Mouse (Mus musculus) embryonic facial prominence, embryonic 12.5 days (tissue): ENCODE data around the gene Cobll1. TPM values are rescaled to one million over a fixed set of nuclear protein-coding genes. Genes with fewer than 3 reads are reported as not detected.

Experiments used
- ATAC-seq: fragments of 200-750 bp; cut with Nextera tagmentation; 2 replicates; pipeline ENCODE4 v1.8.0; 2017; ENCODE audit not compliant: insufficient number of reproducible peaks, insufficient read depth, low FRiP score, low TSS enrichment
- H3K27ac ChIP-seq: fragments of 300-500 bp; sonication (generic); 2 replicates; pipeline ENCODE4 v1.5.1; 2016; ENCODE audit warnings: mild to moderate bottlenecking
- H3K27me3 ChIP-seq: fragments of 300-500 bp; sonication (generic); 2 replicates; pipeline ENCODE4 v1.6.1; 2016; ENCODE audit warnings: mild to moderate bottlenecking, moderate library complexity
- H3K36me3 ChIP-seq: fragments of 300-500 bp; sonication (generic); 2 replicates; pipeline ENCODE4 v1.6.1; 2016; ENCODE audit warnings: mild to moderate bottlenecking
- H3K4me1 ChIP-seq: fragments of 300-500 bp; sonication (generic); 2 replicates; pipeline ENCODE4 v1.6.1; 2016
- H3K4me2 ChIP-seq: fragments of 300-500 bp; sonication (generic); replicated peaks from 2 replicates; pipeline ENCODE4 v1.6.1; 2016; ENCODE audit warnings: mild to moderate bottlenecking, moderate library complexity
- H3K4me3 ChIP-seq: fragments of 300-500 bp; sonication (generic); 2 replicates; pipeline ENCODE4 v1.5.1; 2016; ENCODE audit warnings: mild to moderate bottlenecking
- H3K9ac ChIP-seq: fragments of 300-500 bp; sonication (generic); 2 replicates; pipeline ENCODE4 v1.6.1; 2016; ENCODE audit warnings: mild to moderate bottlenecking, moderate library complexity
- H3K9me3 ChIP-seq: fragments of 300-500 bp; sonication (generic); 2 replicates; pipeline ENCODE4 v1.6.1; 2016; ENCODE audit warnings: mild to moderate bottlenecking, moderate library complexity
- WGBS: fragments of 180-500 bp; shearing (Covaris S2); methylation state at CpG from one replicate; pipeline ENCODE4 v1.1.7; 2016; 5-methylcytosine and 5-hydroxymethylcytosine counted together
- polyA plus RNA-seq: library from polyadenylated mRNA; unstranded; fragments of >200 nt; fragmentation: Nextera tagmentation; extraction: Ambion mirVana; gene quantifications from 2 replicates; pipeline ENCODE4 v1.2.1, GENCODE M21; 2016

The Cobll1 gene
- polyA plus RNA-seq, 1 experiment from 2014 or later = 3.3 TPM

DNA sequence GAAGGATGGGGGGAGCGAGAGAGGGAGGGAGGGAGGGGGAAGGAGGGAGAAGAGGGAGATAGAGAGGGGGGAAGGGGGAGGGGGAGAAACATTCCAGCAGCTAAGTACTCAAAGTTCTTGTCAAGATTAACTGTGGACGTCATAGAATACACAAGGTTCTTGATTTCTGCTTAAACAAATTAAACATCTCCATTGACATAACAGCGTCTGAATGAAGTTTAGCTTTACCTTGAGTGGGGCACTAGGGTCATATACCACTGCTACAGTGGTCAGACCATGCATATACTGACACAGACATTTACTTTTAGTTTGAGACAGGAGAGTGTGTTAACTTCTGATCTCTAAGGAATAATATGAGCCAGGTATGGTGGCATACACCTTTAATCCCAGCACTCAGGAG lies 135.4 kb downstream of the Cobll1 start:
- Histone ChIP-seq H3K4me1 (no peaks in the 10 kb centered on the region), H3K4me3 (no peak overlapping the region), H3K4me2 (no peak overlapping the region), H3K27me3 (no peaks in the 10 kb centered on the region), H3K27ac (no peak overlapping the region), H3K9me3 (no peaks in the 10 kb centered on the region), H3K36me3 (no peaks in the 10 kb centered on the region), H3K9ac (no peak overlapping the region)
- WGBS = 71% methylated on average over 3 of the region's 3 CpGs
- ATAC-seq = no peak

GRCm38 (mm10) chr2:65101388-65101787 lies 137.8 kb downstream of the Cobll1 start:
- H3K4me1 ChIP-seq = no peaks in the 10 kb centered on the region
- no peak overlapping the region for H3K9ac ChIP-seq
- ATAC-seq = no peak
- 81% methylated on average over 2 of the region's 2 CpGs for WGBS
- H3K9me3 ChIP-seq = no peaks in the 10 kb centered on the region
- no peaks in the 10 kb centered on the region for H3K36me3 ChIP-seq
- H3K4me2 ChIP-seq = no peak overlapping the region
- no peak overlapping the region for H3K4me3 ChIP-seq
- H3K27ac ChIP-seq = no peak overlapping the region
- no peaks in the 10 kb centered on the region for H3K27me3 ChIP-seq

DNA sequence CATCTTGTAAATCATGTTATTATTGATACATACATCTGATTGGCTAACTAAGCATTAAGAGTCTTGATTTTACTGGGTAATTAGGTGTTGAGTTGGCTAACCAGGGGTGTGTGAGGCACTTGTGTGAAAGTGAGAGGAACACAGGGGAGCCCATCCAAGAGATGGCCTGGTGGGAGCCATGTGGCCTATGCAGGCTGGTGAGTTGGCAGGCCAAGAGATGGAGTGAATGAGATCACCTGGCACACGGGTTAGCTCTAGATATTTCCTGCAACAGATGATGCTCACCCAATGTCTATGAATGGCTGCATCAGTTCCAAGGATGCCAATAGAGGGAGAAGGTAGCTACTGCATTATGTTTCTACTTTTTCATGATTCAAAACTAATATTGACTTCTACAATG lies 139.2 kb downstream of the Cobll1 start:
- WGBS = 81% methylated on average over 1 of the region's 1 CpGs

GRCm38 (mm10) chr2:65095571-65095970 lies 143.6 kb downstream of the Cobll1 start:
- no peaks in the 10 kb centered on the region for H3K27me3 ChIP-seq
- 78% methylated on average over 6 of the region's 6 CpGs for WGBS
- H3K9me3 ChIP-seq = no peaks in the 10 kb centered on the region
- no peaks in the 10 kb centered on the region for H3K4me1 ChIP-seq
- no peak overlapping the region for H3K4me3 ChIP-seq
- H3K9ac ChIP-seq = no peak overlapping the region
- no peaks in the 10 kb centered on the region for H3K36me3 ChIP-seq
- H3K4me2 ChIP-seq = no peak overlapping the region
- no peak for ATAC-seq
- H3K27ac ChIP-seq = no peak overlapping the region

More for the DNA sequence above, 139.2 kb downstream of the Cobll1 start:
- no peak overlapping the region for H3K4me3 ChIP-seq
- no peaks in the 10 kb centered on the region for H3K9me3 ChIP-seq
- H3K9ac ChIP-seq = no peak overlapping the region
- no peaks in the 10 kb centered on the region for H3K4me1 ChIP-seq
- H3K4me2 ChIP-seq = no peak overlapping the region
- no peaks in the 10 kb centered on the region for H3K36me3 ChIP-seq
- ATAC-seq = no peak
- H3K27me3 ChIP-seq = no peaks in the 10 kb centered on the region
- H3K27ac ChIP-seq = no peak overlapping the region

- no peaks in the 10 kb centered on the region for H3K27me3 ChIP-seq
- H3K4me3 ChIP-seq = no peak overlapping the region
- H3K9me3 ChIP-seq = no peaks in the 10 kb centered on the region
- no peaks in the 10 kb centered on the region for H3K36me3 ChIP-seq
- H3K4me1 ChIP-seq = no peaks in the 10 kb centered on the region
- 84% methylated on average over 2 of the region's 2 CpGs for WGBS
- no peak overlapping the region for H3K9ac ChIP-seq
- no peak overlapping the region for H3K4me2 ChIP-seq
- ATAC-seq = no peak
- H3K27ac ChIP-seq = no peak overlapping the region
Measured at GRCm38 (mm10) chr2:65093990-65094389, 145.2 kb downstream of the Cobll1 start.

DNA sequence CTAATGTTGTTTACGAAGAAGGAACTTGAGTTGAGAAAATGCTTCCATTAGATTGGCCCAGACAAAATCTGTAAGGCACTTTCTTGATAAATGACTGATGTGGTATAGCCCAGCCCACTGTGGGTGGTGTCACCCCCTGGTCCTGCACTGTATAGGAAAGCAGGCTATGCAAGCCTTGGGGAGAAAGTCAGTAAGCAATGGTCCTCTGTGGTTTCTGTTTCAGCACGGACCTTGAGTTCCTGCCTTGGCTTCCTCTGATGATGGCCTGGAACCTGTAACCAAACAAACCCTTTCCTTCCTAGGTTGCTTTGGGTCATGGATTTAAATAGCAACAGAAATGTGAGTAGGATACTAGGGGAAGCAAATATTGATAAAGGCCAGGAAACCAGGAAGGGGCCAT lies 148.2 kb downstream of the Cobll1 start:
- no peak overlapping the region for H3K9ac ChIP-seq
- H3K36me3 ChIP-seq = no peaks in the 10 kb centered on the region
- H3K27ac ChIP-seq = no peak overlapping the region
- H3K27me3 ChIP-seq = no peaks in the 10 kb centered on the region
- H3K9me3 ChIP-seq = no peaks in the 10 kb centered on the region
- WGBS = 78% methylated on average over 2 of the region's 2 CpGs
- H3K4me3 ChIP-seq = no peak overlapping the region
- H3K4me2 ChIP-seq = no peak overlapping the region
- no peaks in the 10 kb centered on the region for H3K4me1 ChIP-seq
- ATAC-seq = no peak

- no peak overlapping the region for H3K4me3 ChIP-seq
- H3K27me3 ChIP-seq = no peaks in the 10 kb centered on the region
- no peak overlapping the region for H3K9ac ChIP-seq
- no peaks in the 10 kb centered on the region for H3K9me3 ChIP-seq
- no peak overlapping the region for H3K4me2 ChIP-seq
- H3K4me1 ChIP-seq = no peaks in the 10 kb centered on the region
- H3K27ac ChIP-seq = no peak overlapping the region
- H3K36me3 ChIP-seq = no peaks in the 10 kb centered on the region
- 78% methylated on average over 3 of the region's 3 CpGs for WGBS
- no peak for ATAC-seq
Measured at GRCm38 (mm10) chr2:65087197-65087596, 152.0 kb downstream of the Cobll1 start.

- Histone ChIP-seq H3K27ac (no peak overlapping the region), H3K4me2 (no peak overlapping the region), H3K4me1 (no peaks in the 10 kb centered on the region), H3K9me3 (no peaks in the 10 kb centered on the region), H3K9ac (no peak overlapping the region), H3K27me3 (no peaks in the 10 kb centered on the region), H3K36me3 (no peaks in the 10 kb centered on the region), H3K4me3 (no peak overlapping the region)
- no peak for ATAC-seq
Measured at GRCm38 (mm10) chr2:65083411-65083810, 155.8 kb downstream of the Cobll1 start.

GRCm38 (mm10) chr2:65077544-65077943 lies 161.7 kb downstream of the Cobll1 start:
- 60% methylated on average over 3 of the region's 3 CpGs for WGBS
- H3K9me3 ChIP-seq = no peaks in the 10 kb centered on the region

GRCm38 (mm10) chr2:65075840-65076239 lies 163.4 kb downstream of the Cobll1 start:
- Histone ChIP-seq H3K9ac (no peak overlapping the region), H3K4me1 (no peaks in the 10 kb centered on the region), H3K9me3 (no peaks in the 10 kb centered on the region), H3K36me3 (no peaks in the 10 kb centered on the region), H3K4me2 (no peak overlapping the region), H3K4me3 (no peak overlapping the region), H3K27ac (no peak overlapping the region), H3K27me3 (no peaks in the 10 kb centered on the region)
- 85% methylated on average over 5 of the region's 5 CpGs for WGBS
- ATAC-seq = no peak

More at GRCm38 (mm10) chr2:65077544-65077943, 161.7 kb downstream of the Cobll1 start:
- no peak overlapping the region for H3K9ac ChIP-seq
- H3K27ac ChIP-seq = no peak overlapping the region
- H3K27me3 ChIP-seq = no peaks in the 10 kb centered on the region
- H3K4me2 ChIP-seq = no peak overlapping the region
- ATAC-seq = no peak
- H3K4me3 ChIP-seq = no peak overlapping the region
- H3K4me1 ChIP-seq = no peaks in the 10 kb centered on the region
- no peaks in the 10 kb centered on the region for H3K36me3 ChIP-seq

GRCm38 (mm10) chr2:65075431-65075830 lies 163.8 kb downstream of the Cobll1 start:
- Histone ChIP-seq H3K4me3 (no peak overlapping the region), H3K27ac (no peak overlapping the region), H3K9ac (no peak overlapping the region), H3K4me1 (no peaks in the 10 kb centered on the region), H3K9me3 (no peaks in the 10 kb centered on the region), H3K36me3 (no peaks in the 10 kb centered on the region), H3K27me3 (no peaks in the 10 kb centered on the region), H3K4me2 (no peak overlapping the region)
- 70% methylated on average over 4 of the region's 4 CpGs for WGBS
- no peak for ATAC-seq

DNA sequence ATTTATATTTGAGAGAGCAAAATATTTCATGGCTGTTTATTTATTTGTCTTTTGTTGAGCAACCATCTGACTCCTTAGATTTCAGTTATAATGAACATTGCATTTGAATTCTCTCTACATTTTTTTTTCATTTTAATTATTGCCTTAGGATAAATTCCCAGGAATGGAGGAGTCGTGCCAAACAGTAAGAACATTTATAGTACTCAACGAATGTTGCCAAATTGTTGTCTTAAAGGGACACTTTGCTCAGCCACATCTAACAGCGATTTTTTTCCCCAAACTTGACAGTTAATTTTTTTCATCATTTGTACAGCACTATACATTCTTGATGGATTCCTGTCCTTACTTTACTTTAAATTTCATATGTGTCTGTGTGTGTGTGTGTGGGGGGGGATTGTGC lies 167.0 kb downstream of the Cobll1 start:
- Histone ChIP-seq H3K9me3 (no peaks in the 10 kb centered on the region), H3K4me2 (no peak overlapping the region), H3K4me3 (no peak overlapping the region), H3K36me3 (no peaks in the 10 kb centered on the region), H3K4me1 (no peaks in the 10 kb centered on the region), H3K9ac (no peak overlapping the region), H3K27me3 (no peaks in the 10 kb centered on the region), H3K27ac (no peak overlapping the region)
- no peak for ATAC-seq
- WGBS = 79% methylated on average over 3 of the region's 3 CpGs

- Histone ChIP-seq H3K4me1 (no peaks in the 10 kb centered on the region), H3K9ac (no peak overlapping the region), H3K4me2 (no peak overlapping the region), H3K27me3 (no peaks in the 10 kb centered on the region), H3K9me3 (no peaks in the 10 kb centered on the region), H3K36me3 (no peaks in the 10 kb centered on the region), H3K4me3 (no peak overlapping the region), H3K27ac (no peak overlapping the region)
- WGBS = 87% methylated on average over 2 of the region's 2 CpGs
- no peak for ATAC-seq
Measured at GRCm38 (mm10) chr2:65053764-65054163, 185.4 kb downstream of the Cobll1 start.
